Mouse (Mus musculus): ENCODE results near the gene Bank1. TPM values are rescaled to one million over a fixed set of nuclear protein-coding genes. Genes with fewer than 3 reads are reported as not detected.

Bank1 gene
- polyA plus RNA-seq, 1 experiment: 0.47 TPM

GRCm38 (mm10) chr3:136017517-136017916 is 308.3 kb downstream of the Bank1 start:
- Histone ChIP-seq H3K27ac (ENCODE audit: insufficient read depth, low read depth, low read length) (no peak overlapping the region), H3K27me3 (ENCODE audit: control insufficient read depth, insufficient read depth, low read length) (no peaks in the 10 kb centered on the region), H3K4me3 (ENCODE audit: low read depth, low read length) (no peak overlapping the region), H3K4me1 (ENCODE audit: control insufficient read depth, insufficient read depth, insufficient read length, low read length) (no peaks in the 10 kb centered on the region), H3K36me3 (ENCODE audit: control insufficient read depth, insufficient read depth, low read length) (no peaks in the 10 kb centered on the region)
- TF ChIP-seq POLR2A (IDR thresholded peaks at IDR 0.05; ENCODE audit: low read depth, low read length) (no peak), CTCF (IDR thresholded peaks at IDR 0.05; ENCODE audit: extremely low read depth, insufficient read length, insufficient replicate concordance, low read depth, low read length) (no peak)
- 77% methylated on average over 2 of the region's 2 CpGs for WGBS

GRCm38 (mm10) chr3:136010616-136011015 is 315.2 kb downstream of the Bank1 start:
- no peaks in the 10 kb centered on the region for H3K4me1 ChIP-seq (ENCODE audit: control insufficient read depth, insufficient read depth, insufficient read length, low read length)
- H3K27me3 ChIP-seq (ENCODE audit: control insufficient read depth, insufficient read depth, low read length): no peaks in the 10 kb centered on the region
- H3K27ac ChIP-seq (ENCODE audit: insufficient read depth, low read depth, low read length): no peak overlapping the region
- H3K36me3 ChIP-seq (ENCODE audit: control insufficient read depth, insufficient read depth, low read length): no peaks in the 10 kb centered on the region
- TF ChIP-seq CTCF (IDR thresholded peaks at IDR 0.05; ENCODE audit: extremely low read depth, insufficient read length, insufficient replicate concordance, low read depth, low read length) (no peak), POLR2A (IDR thresholded peaks at IDR 0.05; ENCODE audit: low read depth, low read length) (no peak)
- no peak overlapping the region for H3K4me3 ChIP-seq (ENCODE audit: low read depth, low read length)
- WGBS: 80% methylated on average over 4 of the region's 4 CpGs

DNA sequence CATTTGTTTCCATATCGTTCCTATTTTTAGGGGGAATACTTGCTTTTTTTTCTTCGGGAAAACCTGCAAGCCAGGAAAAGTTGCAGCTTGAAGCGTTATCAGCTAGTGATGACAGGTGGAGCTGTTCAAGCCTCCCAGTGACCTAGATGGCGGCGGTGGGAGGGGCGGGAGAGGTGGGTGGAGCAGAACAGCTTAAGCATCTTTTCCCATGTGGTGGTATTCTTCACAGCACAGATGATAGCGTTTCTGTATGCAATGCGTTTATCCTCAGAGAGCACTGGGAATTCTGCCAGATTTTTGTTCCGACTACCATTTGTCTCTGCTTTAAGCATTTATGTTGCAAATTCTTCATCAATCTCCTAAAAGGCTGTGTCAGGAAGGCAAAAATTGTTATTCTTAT is 318.0 kb downstream of the Bank1 start:
- no peak overlapping the region for H3K4me3 ChIP-seq (ENCODE audit: low read depth, low read length)

DNA sequence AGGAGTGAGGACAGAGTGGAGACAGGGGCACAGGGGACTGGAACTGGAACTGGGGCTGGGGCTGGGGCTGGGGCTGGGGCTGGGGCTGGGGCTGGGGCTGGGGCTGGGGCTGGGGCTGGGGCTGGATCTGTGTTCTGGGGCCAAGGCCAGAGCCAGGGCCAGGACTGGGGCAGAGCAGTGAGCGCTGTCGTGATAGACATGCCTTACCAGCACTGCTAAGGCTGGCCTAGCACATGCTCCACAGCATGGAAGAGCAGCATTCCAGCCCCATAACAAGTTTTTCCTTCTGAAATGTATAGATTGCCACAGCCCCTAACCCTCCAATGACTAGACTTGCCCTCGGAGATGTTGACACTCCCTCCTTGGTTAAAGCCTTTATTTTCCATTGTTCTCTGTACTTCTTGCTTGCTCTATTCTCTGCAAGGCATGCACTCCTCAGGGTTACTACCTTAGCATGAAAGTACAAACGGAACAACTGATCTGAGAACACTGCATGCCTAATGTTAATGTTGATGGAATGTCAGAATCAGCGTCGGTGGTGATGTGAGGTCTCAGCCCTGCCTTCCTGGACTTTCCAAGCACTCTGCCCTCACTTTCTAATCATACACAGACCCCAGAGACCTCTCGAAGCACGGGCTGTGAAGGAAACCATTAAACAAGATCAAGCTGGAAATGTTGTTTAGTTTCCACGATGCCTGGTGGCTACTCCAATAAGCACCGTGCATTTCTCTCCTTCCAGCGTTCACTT is 318.6 kb downstream of the Bank1 start:
- H3K4me1 ChIP-seq (ENCODE audit: control insufficient read depth, insufficient read depth, insufficient read length, low read length): no peaks in the 10 kb centered on the region
- 61% methylated on average over 11 of the region's 11 CpGs for WGBS
- no peaks in the 10 kb centered on the region for H3K36me3 ChIP-seq (ENCODE audit: control insufficient read depth, insufficient read depth, low read length)
- H3K27ac ChIP-seq (ENCODE audit: insufficient read depth, low read depth, low read length): no peak overlapping the region
- TF ChIP-seq CTCF (IDR thresholded peaks at IDR 0.05; ENCODE audit: extremely low read depth, insufficient read length, insufficient replicate concordance, low read depth, low read length): no peak
- H3K4me3 ChIP-seq (ENCODE audit: low read depth, low read length): no peak overlapping the region
- no peaks in the 10 kb centered on the region for H3K27me3 ChIP-seq (ENCODE audit: control insufficient read depth, insufficient read depth, low read length)

More for the DNA sequence above, 318.0 kb downstream of the Bank1 start:
- H3K27me3 ChIP-seq (ENCODE audit: control insufficient read depth, insufficient read depth, low read length): no peaks in the 10 kb centered on the region
- H3K4me1 ChIP-seq (ENCODE audit: control insufficient read depth, insufficient read depth, insufficient read length, low read length): no peaks in the 10 kb centered on the region
- no peak overlapping the region for H3K27ac ChIP-seq (ENCODE audit: insufficient read depth, low read depth, low read length)
- TF ChIP-seq POLR2A (IDR thresholded peaks at IDR 0.05; ENCODE audit: low read depth, low read length) (no peak), CTCF (IDR thresholded peaks at IDR 0.05; ENCODE audit: extremely low read depth, insufficient read length, insufficient replicate concordance, low read depth, low read length) (no peak)
- 34% methylated on average over 9 of the region's 9 CpGs for WGBS
- no peaks in the 10 kb centered on the region for H3K36me3 ChIP-seq (ENCODE audit: control insufficient read depth, insufficient read depth, low read length)
